Mouse (Mus musculus): ENCODE measurements at regions not wholly inside any gene's neighbourhood (a gene's known extent, or its start where the extent isn't known, plus 50 kb on each side); places are given as distances from the start of the nearest gene placed in this dataset.

DNA sequence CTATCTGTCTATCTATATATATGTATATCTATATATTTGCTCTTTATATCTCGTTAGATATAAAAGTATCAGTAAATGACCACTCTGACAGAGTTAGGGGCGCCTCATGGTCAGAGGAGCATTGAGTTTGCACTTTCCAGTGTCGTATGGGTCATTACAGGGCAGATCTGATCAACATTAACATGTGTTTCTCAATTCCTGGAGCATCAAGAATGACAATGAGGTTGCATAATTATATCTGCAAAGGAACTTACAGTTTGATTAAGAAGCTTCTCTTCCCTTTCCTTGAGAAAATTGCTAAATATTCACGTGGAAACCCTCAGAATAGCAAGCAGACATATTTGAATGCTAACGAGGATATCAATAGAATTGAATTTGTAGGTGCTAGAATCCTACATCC is 158.6 kb downstream of the Gm11146 start:
- Histone ChIP-seq H3K27me3 (ENCODE audit: insufficient read depth, poor library complexity, severe bottlenecking) (no peaks in the 10 kb centered on the region), H3K36me3 (no peaks in the 10 kb centered on the region), H3K27ac (no peak overlapping the region), H3K4me3 (no peak overlapping the region), H3K9me3 (no peaks in the 10 kb centered on the region), H3K4me1 (no peaks in the 10 kb centered on the region)
- 83% methylated on average over 5 of the region's 5 CpGs for WGBS
- no peak for DNase-seq (ENCODE audit: low spot score)

- WGBS = 87% methylated on average over 6 of the region's 6 CpGs
Observed at GRCm38 (mm10) chr16:77442866-77443265, 159.0 kb downstream of the Gm11146 start.

DNA sequence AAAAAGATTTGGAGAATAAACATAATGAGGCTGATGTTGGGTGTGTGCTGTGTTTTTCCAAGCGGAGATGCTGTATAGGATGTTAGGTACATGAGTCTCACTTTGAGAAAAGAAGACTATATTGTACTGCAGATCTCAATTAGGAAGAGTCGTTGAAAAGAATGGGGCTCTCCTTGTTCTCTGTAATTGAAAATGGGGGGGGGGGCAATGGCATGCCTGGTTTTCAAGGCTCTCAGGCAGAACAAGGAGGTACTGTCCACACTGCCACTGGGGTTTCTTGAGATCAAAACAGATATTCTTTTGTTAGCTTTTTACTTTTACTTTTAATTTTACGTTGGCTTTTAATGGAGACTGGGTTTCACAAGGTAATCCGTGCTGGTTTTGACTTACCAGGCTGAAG is 170.5 kb downstream of the Gm11146 start:
- 75% methylated on average over 4 of the region's 4 CpGs for WGBS
- H3K27me3 ChIP-seq (ENCODE audit: insufficient read depth, poor library complexity, severe bottlenecking) = no peaks in the 10 kb centered on the region
- DNase-seq (ENCODE audit: low spot score) = no peak

More at GRCm38 (mm10) chr16:77442866-77443265, 159.0 kb downstream of the Gm11146 start:
- H3K9me3 ChIP-seq = no peaks in the 10 kb centered on the region
- H3K4me3 ChIP-seq = no peak overlapping the region
- no peaks in the 10 kb centered on the region for H3K36me3 ChIP-seq
- H3K27ac ChIP-seq = no peak overlapping the region
- no peaks in the 10 kb centered on the region for H3K27me3 ChIP-seq (ENCODE audit: insufficient read depth, poor library complexity, severe bottlenecking)
- no peak for DNase-seq (ENCODE audit: low spot score)
- H3K4me1 ChIP-seq = no peaks in the 10 kb centered on the region

DNA sequence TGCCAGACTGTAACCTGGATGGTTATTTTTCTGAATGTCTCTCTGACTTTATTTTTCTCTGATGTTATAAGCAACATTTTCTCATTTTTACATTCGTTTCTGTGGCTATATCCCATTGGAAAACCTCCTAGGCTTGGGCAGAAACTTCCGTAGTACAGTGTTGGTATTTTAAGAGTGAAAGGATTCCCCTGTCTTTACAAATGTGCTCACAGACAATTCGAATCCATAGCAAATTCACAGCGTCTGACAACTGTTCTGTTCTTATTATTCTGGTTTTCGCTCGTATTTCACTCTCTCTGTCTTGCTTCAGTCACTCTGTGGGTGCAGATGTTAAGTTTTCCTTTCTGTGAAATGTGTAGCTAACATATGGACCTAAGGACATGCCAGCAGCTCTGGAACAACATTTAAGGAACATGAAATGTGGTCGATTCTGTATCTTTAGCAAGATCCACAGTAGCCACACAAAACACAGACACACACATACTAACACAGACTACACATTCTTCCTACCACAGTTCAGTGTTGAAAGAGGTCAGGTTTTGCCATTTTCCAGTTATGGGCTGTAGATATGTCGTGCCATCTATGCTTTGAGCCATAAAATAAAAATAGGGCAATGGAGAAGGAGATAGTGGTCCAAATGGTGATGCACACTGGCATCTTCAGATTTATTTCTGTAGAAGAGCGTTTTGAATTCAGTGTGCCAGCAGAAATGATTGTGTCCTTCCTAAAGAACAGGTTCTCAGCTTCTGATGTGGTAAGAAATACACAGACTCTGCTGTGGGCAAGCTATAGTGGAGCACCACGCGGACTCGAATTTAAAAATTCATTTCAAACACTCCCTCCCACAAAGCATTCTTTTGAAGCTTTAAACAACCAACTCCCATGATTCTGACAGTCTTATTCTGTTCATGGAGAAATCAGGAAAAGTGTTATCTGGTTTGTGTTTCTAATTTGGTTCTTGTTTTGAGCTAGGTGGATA is 179.2 kb downstream of the Gm11146 start:
- H3K36me3 ChIP-seq = no peaks in the 10 kb centered on the region
- H3K9me3 ChIP-seq = no peaks in the 10 kb centered on the region
- no peaks in the 10 kb centered on the region for H3K27me3 ChIP-seq (ENCODE audit: insufficient read depth, poor library complexity, severe bottlenecking)
- peaks cover 4% of the 10 kb centered on the region; the same call in 1 of the 2 replicates for H3K4me1 ChIP-seq
- 83% methylated on average over 12 of the region's 12 CpGs for WGBS
- H3K27ac ChIP-seq = no peak overlapping the region
- H3K4me3 ChIP-seq = no peak overlapping the region
- DNase-seq (ENCODE audit: low spot score) = no peak

More for the DNA sequence above, 170.5 kb downstream of the Gm11146 start:
- Histone ChIP-seq H3K36me3 (no peaks in the 10 kb centered on the region), H3K4me3 (no peak overlapping the region), H3K4me1 (no peaks in the 10 kb centered on the region), H3K9me3 (no peaks in the 10 kb centered on the region), H3K27ac (no peak overlapping the region)

- WGBS = 60% methylated on average over 10 of the region's 10 CpGs
- Histone ChIP-seq H3K36me3 (no peaks in the 10 kb centered on the region), H3K9me3 (no peaks in the 10 kb centered on the region), H3K27ac (0 out of 2 replicates have a peak overlapping the region, but pooled peaks have one; percentile 4), H3K27me3 (ENCODE audit: insufficient read depth, poor library complexity, severe bottlenecking) (no peaks in the 10 kb centered on the region), H3K4me3 (no peak overlapping the region), H3K4me1 (peaks cover 5% of the 10 kb centered on the region; the same call in 1 of the 2 replicates)
- DNase-seq (ENCODE audit: low spot score) = no peak
Observed at GRCm38 (mm10) chr16:77421591-77422024, 180.3 kb downstream of the Gm11146 start.

- Histone ChIP-seq H3K9me3 (no peaks in the 10 kb centered on the region), H3K36me3 (no peaks in the 10 kb centered on the region), H3K4me1 (peaks cover 5% of the 10 kb centered on the region; the same call in 1 of the 2 replicates), H3K27me3 (ENCODE audit: insufficient read depth, poor library complexity, severe bottlenecking) (no peaks in the 10 kb centered on the region), H3K27ac (no peak overlapping the region), H3K4me3 (no peak overlapping the region)
- DNase-seq (ENCODE audit: low spot score) = no peak
- 74% methylated on average over 6 of the region's 6 CpGs for WGBS
Observed at GRCm38 (mm10) chr16:77421001-77421400, 180.9 kb downstream of the Gm11146 start.

DNA sequence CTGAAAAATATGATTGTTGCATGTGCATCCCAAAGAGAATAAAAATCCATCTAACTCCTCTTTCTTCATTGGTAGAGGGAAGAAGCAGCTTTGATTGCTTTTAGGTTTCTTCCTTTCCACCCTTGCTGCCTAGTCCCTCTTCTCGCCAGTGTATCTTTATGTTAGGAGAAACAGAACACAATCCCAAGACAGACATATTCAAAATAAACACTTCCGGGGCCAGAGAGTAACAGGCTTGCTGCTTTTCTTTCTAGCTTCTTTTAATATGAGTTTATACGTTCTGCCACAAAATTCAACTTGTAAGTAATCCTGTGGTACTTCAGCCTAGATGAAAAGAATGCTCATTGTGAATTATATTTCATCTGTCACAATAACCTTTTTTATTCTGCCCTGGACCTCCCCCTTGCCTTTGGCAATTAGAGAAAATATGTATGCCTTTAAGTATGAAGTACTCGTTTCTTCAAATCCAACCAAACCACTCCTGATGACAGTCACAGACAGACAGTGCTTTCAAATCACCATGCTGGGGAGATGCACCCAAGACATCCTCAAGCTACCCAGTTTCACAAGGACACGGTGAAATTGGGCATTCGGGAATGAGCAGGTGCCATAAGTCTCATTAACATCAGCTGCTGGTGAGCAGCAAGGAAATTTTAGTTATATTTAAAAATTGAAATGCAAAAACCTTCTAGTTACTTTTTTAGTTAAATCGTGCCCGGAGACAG is 181.6 kb downstream of the Gm11146 start:
- 75% methylated on average over 8 of the region's 8 CpGs for WGBS
- H3K27me3 ChIP-seq (ENCODE audit: insufficient read depth, poor library complexity, severe bottlenecking) = no peaks in the 10 kb centered on the region

GRCm38 (mm10) chr16:77419116-77419735 is 182.7 kb downstream of the Gm11146 start:
- Histone ChIP-seq H3K4me3 (no peak overlapping the region), H3K4me1 (peaks cover 5% of the 10 kb centered on the region; the same call in 1 of the 2 replicates), H3K27me3 (ENCODE audit: insufficient read depth, poor library complexity, severe bottlenecking) (no peaks in the 10 kb centered on the region), H3K9me3 (no peaks in the 10 kb centered on the region), H3K36me3 (no peaks in the 10 kb centered on the region), H3K27ac (no peak overlapping the region)
- no peak for DNase-seq (ENCODE audit: low spot score)
- WGBS = 67% methylated on average over 4 of the region's 4 CpGs

More for the DNA sequence above, 181.6 kb downstream of the Gm11146 start:
- Histone ChIP-seq H3K27ac (no peak overlapping the region), H3K4me1 (peaks cover 5% of the 10 kb centered on the region; the same call in 1 of the 2 replicates), H3K36me3 (no peaks in the 10 kb centered on the region), H3K9me3 (no peaks in the 10 kb centered on the region), H3K4me3 (no peak overlapping the region)
- DNase-seq (ENCODE audit: low spot score) = no peak

DNA sequence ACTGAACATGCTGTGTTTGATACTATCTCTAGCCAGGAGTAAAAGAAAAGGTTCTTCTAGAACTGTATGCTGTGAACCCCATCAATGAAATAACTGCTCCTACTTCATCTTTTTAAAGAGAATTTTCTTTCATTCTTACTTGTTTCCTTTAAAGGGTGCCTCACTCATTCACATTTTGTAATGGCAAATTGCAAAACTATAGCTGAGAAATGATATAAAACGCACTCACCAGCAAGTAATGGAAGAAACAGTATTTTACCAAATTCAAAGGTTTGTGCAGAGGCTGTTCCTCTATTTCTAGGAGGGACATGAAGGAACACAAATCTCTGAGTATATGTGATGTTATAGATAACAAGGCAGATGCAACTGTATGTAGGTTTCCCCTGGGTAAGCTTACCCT is 183.4 kb downstream of the Gm11146 start:
- Histone ChIP-seq H3K4me3 (no peak overlapping the region), H3K27ac (no peak overlapping the region), H3K4me1 (peaks cover 5% of the 10 kb centered on the region; the same call in 1 of the 2 replicates), H3K27me3 (ENCODE audit: insufficient read depth, poor library complexity, severe bottlenecking) (no peaks in the 10 kb centered on the region), H3K36me3 (no peaks in the 10 kb centered on the region), H3K9me3 (no peaks in the 10 kb centered on the region)
- no peak for DNase-seq (ENCODE audit: low spot score)
- WGBS = 93% methylated on average over 1 of the region's 1 CpGs

- no peak for DNase-seq (ENCODE audit: low spot score)
- no peaks in the 10 kb centered on the region for H3K27me3 ChIP-seq (ENCODE audit: insufficient read depth, poor library complexity, severe bottlenecking)
- H3K4me1 ChIP-seq = peaks cover 5% of the 10 kb centered on the region; the same call in 1 of the 2 replicates
- H3K4me3 ChIP-seq = peak overlapping the region; percentile 22; the same call in 1 of the 2 replicates
- H3K27ac ChIP-seq = peak overlapping the region; percentile 60; the same call in 1 of the 2 replicates
- no peaks in the 10 kb centered on the region for H3K36me3 ChIP-seq
- H3K9me3 ChIP-seq = no peaks in the 10 kb centered on the region
- 7% methylated on average over 3 of the region's 3 CpGs for WGBS
Observed at GRCm38 (mm10) chr16:77417791-77418190, 184.1 kb downstream of the Gm11146 start.

DNA sequence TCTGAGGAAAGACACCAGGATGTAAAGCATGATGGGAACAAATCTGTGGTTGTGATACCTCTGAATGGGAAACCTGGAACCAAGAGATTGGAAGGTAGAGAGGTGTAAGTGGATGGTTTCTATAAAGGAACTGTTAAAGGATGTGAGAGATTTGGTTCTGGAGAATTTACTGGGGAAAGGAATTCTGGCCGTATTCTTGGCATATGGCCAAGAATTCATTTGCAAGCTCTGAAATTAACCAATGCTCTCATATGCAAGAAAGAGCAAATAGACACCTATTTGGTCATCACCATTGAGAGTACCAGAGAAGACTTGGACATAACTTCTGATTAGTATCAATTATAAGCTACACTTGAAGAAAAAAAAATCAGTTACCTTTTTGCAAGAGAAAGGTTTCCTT is 187.3 kb downstream of the Gm11146 start:
- Histone ChIP-seq H3K9me3 (no peaks in the 10 kb centered on the region), H3K4me1 (peaks cover 5% of the 10 kb centered on the region; the same call in 1 of the 2 replicates), H3K27me3 (ENCODE audit: insufficient read depth, poor library complexity, severe bottlenecking) (no peaks in the 10 kb centered on the region), H3K4me3 (no peak overlapping the region), H3K36me3 (no peaks in the 10 kb centered on the region), H3K27ac (no peak overlapping the region)
- 56% methylated on average over 1 of the region's 1 CpGs for WGBS
- DNase-seq (ENCODE audit: low spot score) = no peak

DNA sequence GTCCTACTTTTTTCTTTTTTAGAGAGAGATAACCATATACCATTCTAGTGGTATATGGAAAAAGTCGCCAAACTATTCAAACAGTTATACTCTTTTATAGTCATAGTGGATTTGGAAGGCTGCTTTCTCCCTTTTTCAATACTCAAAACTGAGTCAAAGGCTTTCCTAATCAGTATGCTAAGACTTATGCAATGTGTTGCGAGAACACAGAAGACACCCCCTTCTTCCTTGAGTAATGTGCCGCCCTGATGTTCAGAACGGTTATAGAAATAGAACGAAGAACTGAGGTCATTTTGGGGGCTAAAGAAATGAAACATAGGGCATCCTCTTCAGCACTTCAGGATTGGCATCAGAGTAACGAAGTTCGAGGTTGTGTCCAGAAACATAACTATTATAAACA is 192.7 kb downstream of the Gm11146 start:
- no peaks in the 10 kb centered on the region for H3K36me3 ChIP-seq
- H3K4me3 ChIP-seq = no peak overlapping the region
- H3K27me3 ChIP-seq (ENCODE audit: insufficient read depth, poor library complexity, severe bottlenecking) = no peaks in the 10 kb centered on the region
- 91% methylated on average over 7 of the region's 7 CpGs for WGBS
- 0 out of 2 replicates have a peak, but pooled peaks cover 3% of the 10 kb centered on the region for H3K4me1 ChIP-seq
- no peaks in the 10 kb centered on the region for H3K9me3 ChIP-seq
- DNase-seq (ENCODE audit: low spot score) = no peak
- no peak overlapping the region for H3K27ac ChIP-seq
